Mouse (Mus musculus) layer of hippocampus, postnatal 10 days (tissue): ENCODE results near the gene Mageb1. TPM values are rescaled to one million over a fixed set of nuclear protein-coding genes. Genes with fewer than 3 reads are reported as not detected.
"Not testable (repeated sequence)": the region's sequence is repeated elsewhere in the genome, so short reads cannot be mapped to it uniquely, and the experiment has no call there.

Experiments used
- DNase-seq, 2 experiments: peaks; one replicate each; pipeline ENCODE4 v3.0.0; 2021; ENCODE audit warnings: low spot score in 2 of 2
- long read RNA-seq: library from polyadenylated mRNA; stranded (forward); transcript quantifications from one replicate; pipeline ENCODE4 v2.0.0, GENCODE M21; 2023
- total RNA-seq, 2 experiments: library from RNA; stranded (reverse); gene quantifications; 2 replicates each; pipeline ENCODE4 v1.2.3; 2021

Gene Mageb1
- not detected for total RNA-seq
- long read RNA-seq: 0 reads

- not testable (repeated sequence) for DNase-seq
Measured at GRCm38 (mm10) chrX:92016233-92016632, at the start of gene Mageb1. TSS of gene Mageb1 (minus strand) at chrX:92016333.

Other genes with a start within 250 kb of the Mageb1 start
- gene Mageb5, start 233.3 kb downstream of the Mageb1 start, total RNA-seq: not detected